Mouse (Mus musculus): ENCODE measurements at regions not wholly inside any gene's neighbourhood (a gene's known extent, or its start where the extent isn't known, plus 50 kb on each side); places are given as distances from the start of the nearest gene placed in this dataset.

DNA sequence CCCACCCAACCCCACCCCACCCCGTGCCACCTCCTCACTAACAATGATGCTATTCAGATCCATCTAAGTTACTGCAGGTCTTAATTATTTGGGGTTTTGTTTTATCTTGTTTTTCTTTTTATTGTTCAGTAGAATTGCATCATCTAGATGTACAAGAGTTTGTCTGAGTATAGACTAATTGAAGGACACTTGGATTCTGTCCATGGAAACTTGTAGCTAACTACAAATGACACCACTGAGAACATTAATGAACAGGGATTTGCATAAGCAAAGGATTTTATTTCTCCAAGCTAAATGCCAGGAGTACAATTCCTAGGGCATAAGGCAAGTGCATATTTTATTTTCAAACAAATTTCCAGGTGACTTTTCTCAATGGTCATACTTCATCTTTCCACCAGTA is 318.4 kb upstream of the Slc7a11 start:
- Histone ChIP-seq H3K36me3 (ENCODE audit: control insufficient read depth, insufficient read depth, low read length, poor library complexity, severe bottlenecking) (no peaks in the 10 kb centered on the region), H3K27ac (ENCODE audit: insufficient read depth, low read depth, low read length, poor library complexity, severe bottlenecking) (no peak overlapping the region), H3K4me1 (ENCODE audit: control insufficient read depth in 2 of 2, insufficient read depth in 2 of 2, low read length in 2 of 2, poor library complexity in 1 of 2) (no peaks in the 10 kb centered on the region), H3K4me3 (ENCODE audit: insufficient read depth in 1 of 2, low read depth in 1 of 2, low read length in 2 of 2, poor library complexity in 1 of 2, severe bottlenecking in 1 of 2) (no peak overlapping the region), H3K9me3 (ENCODE audit: control insufficient read depth, insufficient read depth, low read depth, low read length) (no peaks in the 10 kb centered on the region), H3K9ac (ENCODE audit: insufficient read depth, low read depth, low read length, poor library complexity, severe bottlenecking) (no peak overlapping the region)
- in situ Hi-C loops (cut with MboI; ENCODE audit: low sequenced_read_pairs in 2 of 2, unreplicated experiment in 2 of 2): no loop called here
- TF ChIP-seq ZC3H11A (IDR thresholded peaks at IDR 0.05; ENCODE audit: borderline replicate concordance, low read depth, low read length): no peak
- TF ChIP-seq MAFK (IDR thresholded peaks at IDR 0.05; ENCODE audit: insufficient read depth, low read depth, low read length): no peak
- TF ChIP-seq ZNF384 (IDR thresholded peaks at IDR 0.05; ENCODE audit: low read depth, low read length): no peak
- no peak for TF ChIP-seq CHD2 (IDR thresholded peaks at IDR 0.05; ENCODE audit: low read depth, low read length)
- no peak for TF ChIP-seq HCFC1 (IDR thresholded peaks at IDR 0.05; ENCODE audit: borderline replicate concordance, insufficient read depth, low read length)
- no peak for DNase-seq (ENCODE audit: low read depth, low spot score)

- no peak for DNase-seq (ENCODE audit: low read depth, low spot score)
- Histone ChIP-seq H3K4me1 (ENCODE audit: control insufficient read depth in 2 of 2, insufficient read depth in 2 of 2, low read length in 2 of 2, poor library complexity in 1 of 2) (no peaks in the 10 kb centered on the region), H3K9ac (ENCODE audit: insufficient read depth, low read depth, low read length, poor library complexity, severe bottlenecking) (no peak overlapping the region), H3K4me3 (ENCODE audit: insufficient read depth in 1 of 2, low read depth in 1 of 2, low read length in 2 of 2, poor library complexity in 1 of 2, severe bottlenecking in 1 of 2) (no peak overlapping the region), H3K36me3 (ENCODE audit: control insufficient read depth, insufficient read depth, low read length, poor library complexity, severe bottlenecking) (no peaks in the 10 kb centered on the region), H3K9me3 (ENCODE audit: control insufficient read depth, insufficient read depth, low read depth, low read length) (no peaks in the 10 kb centered on the region), H3K27ac (ENCODE audit: insufficient read depth, low read depth, low read length, poor library complexity, severe bottlenecking) (no peak overlapping the region)
- in situ Hi-C loops (cut with MboI; ENCODE audit: low sequenced_read_pairs in 2 of 2, unreplicated experiment in 2 of 2): no loop called here
- no peak for TF ChIP-seq HCFC1 (IDR thresholded peaks at IDR 0.05; ENCODE audit: borderline replicate concordance, insufficient read depth, low read length)
- TF ChIP-seq CHD2 (IDR thresholded peaks at IDR 0.05; ENCODE audit: low read depth, low read length): no peak
- TF ChIP-seq ZNF384 (IDR thresholded peaks at IDR 0.05; ENCODE audit: low read depth, low read length): no peak
- no peak for TF ChIP-seq MAFK (IDR thresholded peaks at IDR 0.05; ENCODE audit: insufficient read depth, low read depth, low read length)
- no peak for TF ChIP-seq ZC3H11A (IDR thresholded peaks at IDR 0.05; ENCODE audit: borderline replicate concordance, low read depth, low read length)
These were observed 314.7 kb upstream of the Slc7a11 start for GRCm38 (mm10) chr3:50758106-50758505.

DNA sequence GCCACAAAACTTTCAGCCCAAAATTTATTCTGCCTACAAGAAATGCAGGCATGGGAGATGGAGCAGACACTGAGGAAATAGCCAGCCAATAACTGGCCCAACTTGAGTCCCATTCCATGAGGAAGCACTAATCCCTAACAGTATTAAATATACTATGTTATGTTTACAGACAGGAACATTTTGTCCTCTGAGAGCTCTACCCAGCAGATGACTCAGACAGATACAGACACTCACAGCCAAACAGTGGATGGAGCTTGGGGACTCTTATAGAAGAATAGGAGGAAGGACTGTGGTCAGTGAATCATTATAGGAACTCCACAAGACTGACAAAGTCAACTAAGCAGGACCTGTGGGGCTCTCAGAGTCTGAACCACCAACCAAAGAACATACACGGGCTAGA is 293.8 kb upstream of the Slc7a11 start:
- Histone ChIP-seq H3K9ac (ENCODE audit: insufficient read depth, low read depth, low read length, poor library complexity, severe bottlenecking) (no peak overlapping the region), H3K9me3 (ENCODE audit: control insufficient read depth, insufficient read depth, low read depth, low read length) (no peaks in the 10 kb centered on the region), H3K4me3 (ENCODE audit: insufficient read depth in 1 of 2, low read depth in 1 of 2, low read length in 2 of 2, poor library complexity in 1 of 2, severe bottlenecking in 1 of 2) (no peak overlapping the region), H3K36me3 (ENCODE audit: control insufficient read depth, insufficient read depth, low read length, poor library complexity, severe bottlenecking) (no peaks in the 10 kb centered on the region), H3K27ac (ENCODE audit: insufficient read depth, low read depth, low read length, poor library complexity, severe bottlenecking) (no peak overlapping the region), H3K4me1 (ENCODE audit: control insufficient read depth in 2 of 2, insufficient read depth in 2 of 2, low read length in 2 of 2, poor library complexity in 1 of 2) (no peaks in the 10 kb centered on the region)
- in situ Hi-C loops (cut with MboI; ENCODE audit: low sequenced_read_pairs in 2 of 2, unreplicated experiment in 2 of 2): no loop called here
- TF ChIP-seq MAFK (IDR thresholded peaks at IDR 0.05; ENCODE audit: insufficient read depth, low read depth, low read length): no peak
- TF ChIP-seq ZNF384 (IDR thresholded peaks at IDR 0.05; ENCODE audit: low read depth, low read length): no peak
- no peak for TF ChIP-seq CHD2 (IDR thresholded peaks at IDR 0.05; ENCODE audit: low read depth, low read length)
- no peak for TF ChIP-seq ZC3H11A (IDR thresholded peaks at IDR 0.05; ENCODE audit: borderline replicate concordance, low read depth, low read length)
- no peak for TF ChIP-seq HCFC1 (IDR thresholded peaks at IDR 0.05; ENCODE audit: borderline replicate concordance, insufficient read depth, low read length)
- no peak for DNase-seq (ENCODE audit: low read depth, low spot score)

DNA sequence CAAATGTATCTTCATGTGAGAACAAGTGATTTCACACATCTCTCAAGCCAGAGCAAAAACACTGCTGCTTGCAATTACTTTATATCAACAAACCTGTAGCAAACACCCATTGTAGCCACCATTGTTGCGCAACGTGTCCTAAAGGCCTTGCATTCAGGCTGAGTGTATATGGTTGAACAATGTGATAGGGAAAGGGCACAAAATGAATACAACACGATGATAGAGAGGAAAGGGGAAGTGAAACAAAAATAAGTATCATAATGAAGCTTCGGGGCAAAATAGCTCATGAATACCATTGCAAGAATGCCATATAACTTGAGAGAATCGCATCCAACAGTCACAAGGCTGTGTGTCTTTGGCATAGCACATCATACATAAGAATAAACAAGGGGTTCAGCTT is 275.6 kb upstream of the Slc7a11 start:
- in situ Hi-C loops (cut with MboI; ENCODE audit: low sequenced_read_pairs in 2 of 2, unreplicated experiment in 2 of 2): no loop called here
- no peak overlapping the region for H3K4me3 ChIP-seq (ENCODE audit: insufficient read depth in 1 of 2, low read depth in 1 of 2, low read length in 2 of 2, poor library complexity in 1 of 2, severe bottlenecking in 1 of 2)
- no peak overlapping the region for H3K9ac ChIP-seq (ENCODE audit: insufficient read depth, low read depth, low read length, poor library complexity, severe bottlenecking)
- H3K36me3 ChIP-seq (ENCODE audit: control insufficient read depth, insufficient read depth, low read length, poor library complexity, severe bottlenecking): no peaks in the 10 kb centered on the region
- H3K27ac ChIP-seq (ENCODE audit: insufficient read depth, low read depth, low read length, poor library complexity, severe bottlenecking): no peak overlapping the region
- no peak for DNase-seq (ENCODE audit: low read depth, low spot score)
- no peaks in the 10 kb centered on the region for H3K4me1 ChIP-seq (ENCODE audit: control insufficient read depth in 2 of 2, insufficient read depth in 2 of 2, low read length in 2 of 2, poor library complexity in 1 of 2)
- TF ChIP-seq CHD2 (IDR thresholded peaks at IDR 0.05; ENCODE audit: low read depth, low read length) (no peak), ZC3H11A (IDR thresholded peaks at IDR 0.05; ENCODE audit: borderline replicate concordance, low read depth, low read length) (no peak), HCFC1 (IDR thresholded peaks at IDR 0.05; ENCODE audit: borderline replicate concordance, insufficient read depth, low read length) (no peak), MAFK (IDR thresholded peaks at IDR 0.05; ENCODE audit: insufficient read depth, low read depth, low read length) (no peak), ZNF384 (IDR thresholded peaks at IDR 0.05; ENCODE audit: low read depth, low read length) (no peak)
- H3K9me3 ChIP-seq (ENCODE audit: control insufficient read depth, insufficient read depth, low read depth, low read length): no peaks in the 10 kb centered on the region

- TF ChIP-seq CHD2 (IDR thresholded peaks at IDR 0.05; ENCODE audit: low read depth, low read length) (no peak), ZC3H11A (IDR thresholded peaks at IDR 0.05; ENCODE audit: borderline replicate concordance, low read depth, low read length) (no peak), MAFK (IDR thresholded peaks at IDR 0.05; ENCODE audit: insufficient read depth, low read depth, low read length) (no peak), ZNF384 (IDR thresholded peaks at IDR 0.05; ENCODE audit: low read depth, low read length) (no peak), HCFC1 (IDR thresholded peaks at IDR 0.05; ENCODE audit: borderline replicate concordance, insufficient read depth, low read length) (no peak)
- Histone ChIP-seq H3K9ac (ENCODE audit: insufficient read depth, low read depth, low read length, poor library complexity, severe bottlenecking) (no peak overlapping the region), H3K9me3 (ENCODE audit: control insufficient read depth, insufficient read depth, low read depth, low read length) (no peaks in the 10 kb centered on the region), H3K4me1 (ENCODE audit: control insufficient read depth in 2 of 2, insufficient read depth in 2 of 2, low read length in 2 of 2, poor library complexity in 1 of 2) (no peaks in the 10 kb centered on the region), H3K27ac (ENCODE audit: insufficient read depth, low read depth, low read length, poor library complexity, severe bottlenecking) (no peak overlapping the region), H3K36me3 (ENCODE audit: control insufficient read depth, insufficient read depth, low read length, poor library complexity, severe bottlenecking) (no peaks in the 10 kb centered on the region), H3K4me3 (ENCODE audit: insufficient read depth in 1 of 2, low read depth in 1 of 2, low read length in 2 of 2, poor library complexity in 1 of 2, severe bottlenecking in 1 of 2) (no peak overlapping the region)
- no peak for DNase-seq (ENCODE audit: low read depth, low spot score)
- in situ Hi-C loops (cut with MboI; ENCODE audit: low sequenced_read_pairs in 2 of 2, unreplicated experiment in 2 of 2): no loop called here
These were observed 270.0 kb upstream of the Slc7a11 start for GRCm38 (mm10) chr3:50713463-50713862.

All from ES-E14 (cell line).